Mouse (Mus musculus) stomach, postnatal 0 days (tissue): ENCODE measurements around the gene Trim31. TPM values are rescaled to one million over a fixed set of nuclear protein-coding genes. Genes with fewer than 3 reads are reported as not detected.

Experiments
- ATAC-seq: fragments of 200-750 bp; cut with Nextera tagmentation; 2 replicates; pipeline ENCODE4 v1.8.0; 2017; ENCODE audit not compliant: low FRiP score, low TSS enrichment
- DNase-seq: peaks from one replicate; pipeline ENCODE4 v3.0.0-alpha.2; 2016; ENCODE audit warnings: low spot score
- H3K27ac ChIP-seq: fragments of 300-500 bp; sonication (generic); replicated peaks from 2 replicates; pipeline ENCODE4 v1.5.1; 2014; ENCODE audit warnings: mild to moderate bottlenecking, control low read depth
- H3K27me3 ChIP-seq: fragments of 300-500 bp; sonication (generic); 2 replicates; pipeline ENCODE4 v1.6.1; 2014; ENCODE audit warnings: low read length; ENCODE audit not compliant: control insufficient read depth, insufficient read depth
- H3K36me3 ChIP-seq: fragments of 300-500 bp; sonication (generic); 2 replicates; pipeline ENCODE4 v1.6.1; 2014; ENCODE audit warnings: low read length, mixed read lengths; ENCODE audit not compliant: control insufficient read depth, insufficient read depth
- H3K4me1 ChIP-seq: fragments of 300-500 bp; sonication (generic); replicated peaks from 2 replicates; pipeline ENCODE4 v1.6.1; 2014; ENCODE audit warnings: antibody characterized with exemption; ENCODE audit not compliant: control insufficient read depth, insufficient read depth
- H3K4me2 ChIP-seq: fragments of 300-500 bp; sonication (generic); replicated peaks from 2 replicates; pipeline ENCODE4 v1.6.1; 2014; ENCODE audit warnings: low read depth, mild to moderate bottlenecking, control low read depth, moderate library complexity
- H3K4me3 ChIP-seq: fragments of 300-500 bp; sonication (generic); 2 replicates; pipeline ENCODE4 v1.5.1; 2014; ENCODE audit warnings: low read depth, low read length, control low read depth
- H3K9ac ChIP-seq: fragments of 300-500 bp; sonication (generic); 2 replicates; pipeline ENCODE4 v1.6.1; 2014; ENCODE audit warnings: mild to moderate bottlenecking, low read length, control low read depth, mixed read lengths
- H3K9me3 ChIP-seq: fragments of 300-500 bp; sonication (generic); 2 replicates; pipeline ENCODE4 v1.6.1; 2016; ENCODE audit warnings: low read length; ENCODE audit not compliant: control insufficient read depth
- CTCF ChIP-seq: IDR thresholded peaks from 2 replicates; pipeline ENCODE4 v1.5.1; 2016; ENCODE audit warnings: antibody characterized with exemption, low read depth, mild to moderate bottlenecking, moderate library complexity
- EP300 ChIP-seq: optimal IDR thresholded peaks from 2 replicates; pipeline ENCODE3; 2016; ENCODE audit warnings: antibody characterized with exemption
- WGBS: fragments of 180-500 bp; shearing (Covaris S2); extraction: QIAGEN DNeasy Blood & Tissue Kit; methylation state at CpG from one replicate; pipeline ENCODE4 v1.1.7; 2014; 5-methylcytosine and 5-hydroxymethylcytosine counted together
- polyA plus RNA-seq: library from polyadenylated mRNA; unstranded; fragments of >200 nt; fragmentation: Nextera tagmentation; extraction: Ambion mirVana; gene quantifications from 2 replicates; pipeline ENCODE4 v1.2.1, GENCODE M21; 2015

Gene Trim31
- polyA plus RNA-seq, 1 experiment from 2014 or later, result 1.8 TPM

DNA sequence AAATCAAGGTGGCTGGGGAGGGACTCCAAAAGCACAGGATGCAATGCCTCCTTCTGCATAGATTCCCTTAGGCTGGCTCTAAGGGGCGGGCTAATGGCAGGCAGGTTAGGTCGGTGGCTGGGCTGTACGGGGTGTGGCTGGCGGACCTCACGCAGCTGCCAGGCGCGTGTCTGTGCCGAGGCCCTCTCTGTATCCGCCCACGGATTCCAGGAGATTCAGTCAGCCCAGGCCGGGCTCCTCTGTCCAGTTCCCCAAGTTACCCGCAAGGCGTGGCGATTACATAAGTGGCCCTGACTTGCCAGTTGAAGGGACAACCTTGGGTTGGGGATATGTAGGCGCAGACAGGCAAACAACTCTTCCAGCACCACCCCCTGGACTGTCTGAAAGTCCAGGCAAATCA is 22.3 kb downstream of the Trim31 start:
- Histone ChIP-seq H3K4me2 (no peak overlapping the region), H3K9ac (no peak overlapping the region), H3K4me3 (no peak overlapping the region), H3K9me3 (no peaks in the 10 kb centered on the region), H3K36me3 (no peaks in the 10 kb centered on the region), H3K27me3 (no peaks in the 10 kb centered on the region), H3K27ac (no peak overlapping the region), H3K4me1 (no peaks in the 10 kb centered on the region)
- ATAC-seq, result peak; percentile 88
- DNase-seq, result peak; percentile 56
- WGBS, result 41% methylated on average over 15 of the region's 15 CpGs
- TF ChIP-seq CTCF (no peak), EP300 (no peak)

DNA sequence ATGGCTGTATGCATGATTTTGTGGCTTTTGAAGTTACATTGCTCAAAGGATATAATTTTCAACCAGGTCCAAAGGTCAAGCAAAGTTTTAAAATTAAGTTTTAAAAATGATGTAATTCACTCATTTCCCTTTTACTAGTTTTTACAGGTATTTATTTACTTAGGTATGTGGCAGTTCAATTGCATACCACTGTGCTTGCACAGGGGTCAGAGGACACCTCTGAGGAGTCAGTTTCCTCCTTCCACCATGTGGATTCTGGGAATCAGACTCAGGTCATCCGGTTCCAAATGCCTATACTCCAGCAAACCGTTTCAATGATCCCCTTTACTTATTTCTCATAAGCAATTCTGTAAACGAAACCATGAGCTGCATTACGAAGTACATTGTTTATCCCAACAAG is 24.8 kb downstream of the Trim31 start:
- no peaks in the 10 kb centered on the region for H3K9me3 ChIP-seq
- no peaks in the 10 kb centered on the region for H3K36me3 ChIP-seq
- WGBS, result 71% methylated on average over 4 of the region's 4 CpGs
- TF ChIP-seq CTCF (no peak), EP300 (no peak)
- DNase-seq, result no peak
- no peak overlapping the region for H3K27ac ChIP-seq
- no peak overlapping the region for H3K4me3 ChIP-seq
- H3K4me2 ChIP-seq, result no peak overlapping the region
- H3K9ac ChIP-seq, result no peak overlapping the region
- no peaks in the 10 kb centered on the region for H3K27me3 ChIP-seq
- H3K4me1 ChIP-seq, result no peaks in the 10 kb centered on the region
- ATAC-seq, result no peak

GRCm38 (mm10) chr17:36923491-36923890 is 25.6 kb downstream of the Trim31 start:
- Histone ChIP-seq H3K27ac (no peak overlapping the region), H3K9ac (no peak overlapping the region; the same call in 1 of the 2 replicates), H3K4me3 (no peak overlapping the region), H3K4me2 (no peak overlapping the region), H3K36me3 (no peaks in the 10 kb centered on the region), H3K4me1 (no peaks in the 10 kb centered on the region), H3K27me3 (no peaks in the 10 kb centered on the region), H3K9me3 (no peaks in the 10 kb centered on the region)
- 57% methylated on average over 4 of the region's 4 CpGs for WGBS
- DNase-seq (no peak), ATAC-seq (no peak)
- TF ChIP-seq EP300 (no peak), CTCF (no peak)

- no peak for DNase-seq
- no peak for ATAC-seq
- Histone ChIP-seq H3K4me2 (no peak overlapping the region), H3K9me3 (no peaks in the 10 kb centered on the region), H3K27ac (no peak overlapping the region), H3K27me3 (no peaks in the 10 kb centered on the region), H3K36me3 (no peaks in the 10 kb centered on the region), H3K4me3 (no peak overlapping the region), H3K4me1 (no peaks in the 10 kb centered on the region), H3K9ac (no peak overlapping the region)
- no peak for TF ChIP-seq CTCF
- no peak for TF ChIP-seq EP300
- 28% methylated on average over 10 of the region's 10 CpGs for WGBS
These were observed 29.7 kb downstream of the Trim31 start for GRCm38 (mm10) chr17:36927496-36928120.

DNA sequence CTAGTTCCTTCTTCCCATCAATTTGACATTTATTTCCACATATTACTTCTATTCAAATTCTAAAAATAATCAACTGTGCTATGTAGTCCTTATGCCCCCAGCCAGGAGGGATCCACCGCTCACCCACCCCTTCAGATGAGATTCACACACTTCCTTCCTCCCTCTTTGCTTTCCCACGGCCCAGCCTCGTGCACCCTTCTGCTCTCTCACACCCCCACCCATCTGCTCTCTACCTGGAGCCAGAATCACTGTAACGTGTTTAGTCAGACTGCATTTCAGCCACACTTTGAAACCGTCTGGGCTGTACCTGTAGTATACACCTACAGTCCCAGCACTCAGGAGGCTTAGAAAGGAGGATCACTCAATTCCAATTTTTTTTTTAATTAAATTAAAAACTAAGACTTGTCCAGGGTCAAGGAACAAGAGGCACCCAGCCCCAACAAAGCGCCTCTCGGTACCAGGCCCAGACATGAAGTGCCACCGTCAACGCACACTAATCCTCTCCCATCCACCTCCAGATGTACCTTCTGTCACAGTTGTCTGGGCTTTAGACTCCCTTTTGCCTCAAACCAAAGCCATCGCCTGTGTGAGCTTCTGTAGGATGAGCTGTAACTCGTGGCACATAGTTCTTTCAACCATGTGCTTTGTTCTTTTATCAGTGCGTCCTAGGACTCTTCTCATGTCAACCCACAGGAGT is 31.5 kb downstream of the Trim31 start:
- WGBS, result 64% methylated on average over 12 of the region's 12 CpGs
- H3K4me3 ChIP-seq, result no peak overlapping the region

GRCm38 (mm10) chr17:36930233-36930632 is 32.3 kb downstream of the Trim31 start:
- Histone ChIP-seq H3K36me3 (no peaks in the 10 kb centered on the region), H3K9ac (no peak overlapping the region), H3K4me2 (no peak overlapping the region), H3K4me3 (no peak overlapping the region), H3K27ac (no peak overlapping the region), H3K9me3 (no peaks in the 10 kb centered on the region), H3K27me3 (no peaks in the 10 kb centered on the region), H3K4me1 (no peaks in the 10 kb centered on the region)
- DNase-seq (no peak), ATAC-seq (no peak)
- TF ChIP-seq EP300 (no peak), CTCF (no peak)
- 61% methylated on average over 6 of the region's 6 CpGs for WGBS

More for the DNA sequence above, 31.5 kb downstream of the Trim31 start:
- no peak for TF ChIP-seq CTCF
- no peak for TF ChIP-seq EP300
- 0 out of 2 replicates have a peak overlapping the region, but pooled peaks have one; percentile 31 for H3K27ac ChIP-seq
- no peaks in the 10 kb centered on the region for H3K36me3 ChIP-seq
- H3K4me1 ChIP-seq, result no peaks in the 10 kb centered on the region
- DNase-seq (no peak), ATAC-seq (no peak)
- H3K9me3 ChIP-seq, result no peaks in the 10 kb centered on the region
- no peak overlapping the region for H3K4me2 ChIP-seq
- no peaks in the 10 kb centered on the region for H3K27me3 ChIP-seq
- H3K9ac ChIP-seq, result no peak overlapping the region
